Mouse (Mus musculus) spleen, adult 2 months (tissue): ENCODE data around the gene Car8.

ENCODE experiments used
- CTCF ChIP-seq: fragments of 200-500 bp; IDR thresholded peaks from 2 replicates; pipeline ENCODE4 v1.5.1; 2011; ENCODE audit warnings: mild to moderate bottlenecking, inconsistent platforms; ENCODE audit not compliant: insufficient read depth, insufficient read length, insufficient replicate concordance; ENCODE audit errors: extremely low read depth
- POLR2A ChIP-seq: fragments of 200-500 bp; IDR thresholded peaks from 2 replicates; pipeline ENCODE4 v1.6.1; 2011; ENCODE audit warnings: low read depth, low read length, inconsistent platforms

GRCm38 (mm10) chr4:8278159-8278558 lies 39.3 kb upstream of the Car8 start:
- TF ChIP-seq CTCF (no peak), POLR2A (no peak)
